29 mouse cellular contexts compared by ENCODE assay signal in the genomic region with DNA sequence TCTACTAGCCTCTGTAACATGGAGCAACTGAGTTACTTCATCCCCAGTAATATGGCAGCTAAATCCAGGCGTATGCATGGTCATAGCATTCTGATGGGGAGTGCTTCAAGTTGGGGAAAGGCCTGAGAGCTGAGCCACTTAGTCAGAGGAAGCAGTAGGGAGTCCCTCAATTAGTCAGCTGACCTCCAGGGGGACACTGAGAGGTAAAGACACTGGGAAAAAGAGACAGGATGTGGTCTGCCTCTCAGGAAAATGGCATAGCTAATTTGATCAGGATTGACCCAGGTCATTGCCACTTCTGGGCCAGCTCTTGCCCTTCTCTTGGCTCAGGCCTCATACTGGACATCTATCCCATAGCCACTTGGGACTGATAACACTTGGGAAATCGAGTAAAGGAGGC. TPM values are rescaled to one million over a fixed set of nuclear protein-coding genes. Genes with fewer than 3 reads are reported as not detected.
DNase-seq lines count a peak whose midpoint lies in the region; ATAC-seq and TF ChIP-seq lines count a peak whose summit lies in the region.
"Had no signal": no experiment of that assay in that cellular context is flagged by ENCODE, and none has a peak within 500 bp of the region (broad histone marks: within the 10 kb centered on the region; RNA-seq: fewer than 3 reads in every experiment).

No protein-coding gene starts in this region.

- no peak overlapping the region for H3K9ac ChIP-seq in forebrain, postnatal 0 days
- H3K9ac ChIP-seq: embryonic facial prominence, embryonic 13.5 days; embryonic facial prominence, embryonic 15.5 days; forebrain, embryonic 12.5 days had no signal

- 66% methylated on average over 2 of the region's 2 CpGs for WGBS in forebrain, postnatal 0 days

- ATAC-seq in forebrain, postnatal 0 days: no peak
- ATAC-seq: activated CD4-positive, CD25-positive, alpha-beta regulatory T cell, adult 4 months; CD4-positive, CD25-positive, alpha-beta regulatory T cell, adult 4 months; forebrain, embryonic 14.5 days; forebrain, embryonic 16.5 days had no signal

- no peaks in the 10 kb centered on the region for H3K36me3 ChIP-seq in forebrain, postnatal 0 days (ENCODE audit: insufficient read depth)
- H3K36me3 ChIP-seq: embryonic facial prominence, embryonic 13.5 days; embryonic facial prominence, embryonic 15.5 days; forebrain, embryonic 10.5 days; forebrain, embryonic 12.5 days; G1E had no signal

- no peak overlapping the region for H3K27ac ChIP-seq in forebrain, postnatal 0 days (ENCODE audit: low read depth, low read length)
- H3K27ac ChIP-seq: embryonic facial prominence, embryonic 13.5 days; embryonic facial prominence, embryonic 15.5 days; forebrain, embryonic 10.5 days; forebrain, embryonic 12.5 days had no signal

- H3K4me3 ChIP-seq in forebrain, postnatal 0 days (ENCODE audit: low read depth, low read length): no peak overlapping the region
- H3K4me3 ChIP-seq: embryonic facial prominence, embryonic 13.5 days; embryonic facial prominence, embryonic 15.5 days; erythroblast, embryonic 14.5 days; forebrain, embryonic 10.5 days; forebrain, embryonic 12.5 days had no signal

- DNase-seq in 3T3-L1 (ENCODE audit: low read depth, low spot score): peak; percentile 74
- peak; percentile 51 for DNase-seq in 416B (ENCODE audit: low read depth)
- peak; percentile 14 for DNase-seq in MN1 (ENCODE audit: low spot score)
- DNase-seq in T-cell, adult 2 months (ENCODE audit: low spot score): no peak
- no peak for DNase-seq in cerebellum, adult 9-11 months
- no peak for DNase-seq in forebrain, postnatal 0 days
- DNase-seq: adrenal gland, adult 2 months; adrenal gland, postnatal 10 days; adrenal gland, postnatal 25 days; cerebellum, adult 11 months; cerebellum, adult 18-20 months; cerebellum, adult 8-10 months; cerebellum, postnatal 10 days; cerebellum, postnatal 25 days had no signal

- no peak overlapping the region for H3K4me2 ChIP-seq in forebrain, postnatal 0 days (ENCODE audit: low read depth)
- H3K4me2 ChIP-seq: embryonic facial prominence, embryonic 13.5 days; embryonic facial prominence, embryonic 15.5 days; forebrain, embryonic 12.5 days had no signal

- H3K27me3 ChIP-seq in forebrain, postnatal 0 days (ENCODE audit: insufficient read depth, low read length): no peaks in the 10 kb centered on the region
- H3K27me3 ChIP-seq: embryonic facial prominence, embryonic 13.5 days; embryonic facial prominence, embryonic 15.5 days; forebrain, embryonic 12.5 days had no signal

- H3K9me3 ChIP-seq in forebrain, postnatal 0 days (ENCODE audit: low read length): no peaks in the 10 kb centered on the region
- H3K9me3 ChIP-seq: embryonic facial prominence, embryonic 13.5 days; embryonic facial prominence, embryonic 15.5 days; forebrain, embryonic 10.5 days; forebrain, embryonic 12.5 days; G1E had no signal

- no peaks in the 10 kb centered on the region for H3K4me1 ChIP-seq in forebrain, postnatal 0 days (ENCODE audit: insufficient read depth)
- H3K4me1 ChIP-seq: embryonic facial prominence, embryonic 13.5 days; embryonic facial prominence, embryonic 15.5 days; forebrain, embryonic 10.5 days; forebrain, embryonic 12.5 days had no signal

- TF ChIP-seq CTCF in forebrain, postnatal 0 days (IDR thresholded peaks at IDR 0.05; ENCODE audit: low read depth): no peak

RNA-seq across cellular contexts. Expression of a gene that starts 25.3 kb away (rescaled TPM):
- total RNA-seq in forebrain, postnatal 0 days (2014; rRNA removed): 64.2 and 66.9 TPM in 2 replicates
- polyA plus RNA-seq in forebrain, postnatal 0 days (2015; fragmentation: Nextera tagmentation; extraction: Ambion mirVana): 171 and 177 TPM in 2 replicates

RNA-seq across cellular contexts. Expression of a gene that starts 47.1 kb away (rescaled TPM):
- not detected in 2 replicates for total RNA-seq in forebrain, postnatal 0 days (2014; rRNA removed)
- polyA plus RNA-seq in forebrain, postnatal 0 days (2015; fragmentation: Nextera tagmentation; extraction: Ambion mirVana): not detected in 2 replicates
- total RNA-seq: adrenal gland, adult 2 months; adrenal gland, postnatal 25 days; adrenal gland, postnatal 4 days; CH12.LX; G1E had no signal
- polyA plus RNA-seq: activated CD4-positive, CD25-positive, alpha-beta regulatory T cell, adult 4 months; adrenal gland, adult 2 months; brain, embryonic 14.5 days; CD4-positive, CD25-positive, alpha-beta regulatory T cell, adult 4 months; cortical plate, adult 2 months; embryonic facial prominence, embryonic 11.5 days; embryonic facial prominence, embryonic 13.5 days; embryonic facial prominence, embryonic 15.5 days; erythroblast, embryonic 14.5 days; forebrain, embryonic 10.5 days; forebrain, embryonic 12.5 days; forebrain, embryonic 14.5 days; forebrain, embryonic 16.5 days; G1E had no signal

Comparison
In these comparisons a context has a peak if more than half of its experiments do, and no peak if none do; other contexts are left out.
1. DNase-seq: peak in 3T3-L1 (single experiment), 416B (single experiment) and MN1 (single experiment); none in T-cell, adult 2 months (single experiment), cerebellum, adult 9-11 months (single experiment) and forebrain, postnatal 0 days (single experiment).